Mouse (Mus musculus): ENCODE data around the gene Hoxa11. TPM values are rescaled to one million over a fixed set of nuclear protein-coding genes. Genes with fewer than 3 reads are reported as not detected.

Hoxa11 gene
- polyA plus RNA-seq, 1 experiment = not detected

DNA sequence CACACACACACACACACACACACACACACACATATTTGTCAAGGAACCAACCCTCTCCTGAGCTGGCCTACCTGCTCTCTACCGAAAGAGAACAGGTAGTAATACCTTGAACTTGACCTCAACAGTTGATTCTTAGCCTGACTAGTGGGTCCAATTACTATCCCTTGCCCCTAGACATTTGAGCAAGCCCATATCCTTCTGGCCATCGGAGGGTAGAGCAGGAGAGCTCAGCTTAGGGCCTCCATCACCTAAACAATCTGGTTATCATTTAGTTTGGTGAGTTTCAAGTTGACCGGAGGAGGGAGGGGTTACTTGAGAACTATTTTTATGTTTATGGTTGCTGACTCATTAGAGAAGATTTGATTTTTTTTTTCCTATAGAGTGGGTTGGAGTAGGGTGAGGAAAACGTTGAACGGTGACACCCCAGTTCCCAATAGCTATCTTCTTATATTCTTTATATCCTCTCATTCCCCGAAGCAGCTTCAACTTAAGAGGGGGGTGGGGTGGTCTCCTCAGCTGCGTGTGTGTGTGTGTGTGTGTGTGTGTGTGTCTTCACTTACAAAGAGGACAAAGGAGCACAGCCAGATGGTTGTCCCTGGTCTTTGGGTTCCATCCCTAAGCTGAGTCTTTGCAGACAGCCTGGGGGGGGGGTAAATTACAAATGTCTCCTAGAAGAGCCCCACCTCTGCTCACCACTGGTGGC, 5.7 kb upstream of the Hoxa11 start:
- Histone ChIP-seq H3K9me3 (ENCODE audit: control insufficient read depth, low read length) (no peaks in the 10 kb centered on the region; the same call in 1 of the 2 replicates), H3K4me3 (replicated peaks) (no peak overlapping the region), H3K4me1 (ENCODE audit: control insufficient read depth) (no peaks in the 10 kb centered on the region), H3K27me3 (ENCODE audit: control insufficient read depth) (peaks cover 99% of the 10 kb centered on the region), H3K36me3 (ENCODE audit: control insufficient read depth) (no peaks in the 10 kb centered on the region)
- no peak for TF ChIP-seq GATA1 (IDR thresholded peaks at IDR 0.05; ENCODE audit: low read length)
- TF ChIP-seq TAL1 (IDR thresholded peaks at IDR 0.05; ENCODE audit: low read length) = no peak

DNA sequence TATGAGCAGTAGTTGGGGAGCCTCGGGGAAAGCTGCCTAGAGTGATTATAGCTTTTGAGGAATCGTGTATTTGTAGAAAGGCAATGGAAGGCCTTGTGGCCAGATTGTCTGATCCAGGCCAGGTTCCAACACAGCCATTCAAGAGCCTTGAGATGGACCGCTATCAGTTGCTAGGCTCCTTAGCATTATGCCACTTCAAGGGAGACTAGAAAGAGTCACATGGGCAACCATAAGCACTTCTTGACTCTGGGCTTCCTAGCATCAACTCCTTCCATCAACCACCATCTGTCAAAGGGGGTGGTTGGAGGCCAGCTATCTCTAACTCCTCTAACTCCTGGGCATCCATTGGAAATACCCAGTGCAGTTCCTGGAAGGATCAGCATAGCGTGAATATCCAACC, 4.2 kb upstream of the Hoxa11 start:
- H3K27me3 ChIP-seq (ENCODE audit: control insufficient read depth) = peaks cover 100% of the 10 kb centered on the region
- no peak overlapping the region for H3K4me3 ChIP-seq (replicated peaks)
- H3K4me1 ChIP-seq (ENCODE audit: control insufficient read depth) = no peaks in the 10 kb centered on the region
- H3K9me3 ChIP-seq (ENCODE audit: control insufficient read depth, low read length) = no peaks in the 10 kb centered on the region; the same call in 1 of the 2 replicates
- no peaks in the 10 kb centered on the region for H3K36me3 ChIP-seq (ENCODE audit: control insufficient read depth)
- TF ChIP-seq GATA1 (IDR thresholded peaks at IDR 0.05; ENCODE audit: low read length) = no peak
- TF ChIP-seq TAL1 (IDR thresholded peaks at IDR 0.05; ENCODE audit: low read length) = no peak

DNA sequence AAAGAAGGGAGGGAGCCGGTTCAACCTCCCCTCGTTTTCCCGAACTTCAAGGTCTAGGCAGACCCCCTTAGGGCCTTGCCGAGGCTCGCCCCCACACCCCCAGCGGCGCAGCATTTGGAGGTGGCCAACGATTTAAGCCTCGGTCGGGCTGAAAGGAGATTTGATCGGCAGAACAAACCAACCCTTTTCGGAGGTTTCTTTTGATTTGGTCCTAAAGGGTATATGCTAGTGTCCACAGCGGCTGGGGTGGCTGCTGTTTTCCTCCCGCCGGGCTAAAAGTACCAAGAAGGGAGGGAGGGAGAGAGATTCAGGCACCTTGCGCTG, 3.8 kb upstream of the Hoxa11 start:
- Histone ChIP-seq H3K36me3 (ENCODE audit: control insufficient read depth) (no peaks in the 10 kb centered on the region), H3K27me3 (ENCODE audit: control insufficient read depth) (peaks cover 100% of the 10 kb centered on the region), H3K4me3 (replicated peaks) (no peak overlapping the region), H3K4me1 (ENCODE audit: control insufficient read depth) (no peaks in the 10 kb centered on the region), H3K9me3 (ENCODE audit: control insufficient read depth, low read length) (no peaks in the 10 kb centered on the region; the same call in 1 of the 2 replicates)
- TF ChIP-seq TAL1 (IDR thresholded peaks at IDR 0.05; ENCODE audit: low read length) (no peak), GATA1 (IDR thresholded peaks at IDR 0.05; ENCODE audit: low read length) (no peak)

DNA sequence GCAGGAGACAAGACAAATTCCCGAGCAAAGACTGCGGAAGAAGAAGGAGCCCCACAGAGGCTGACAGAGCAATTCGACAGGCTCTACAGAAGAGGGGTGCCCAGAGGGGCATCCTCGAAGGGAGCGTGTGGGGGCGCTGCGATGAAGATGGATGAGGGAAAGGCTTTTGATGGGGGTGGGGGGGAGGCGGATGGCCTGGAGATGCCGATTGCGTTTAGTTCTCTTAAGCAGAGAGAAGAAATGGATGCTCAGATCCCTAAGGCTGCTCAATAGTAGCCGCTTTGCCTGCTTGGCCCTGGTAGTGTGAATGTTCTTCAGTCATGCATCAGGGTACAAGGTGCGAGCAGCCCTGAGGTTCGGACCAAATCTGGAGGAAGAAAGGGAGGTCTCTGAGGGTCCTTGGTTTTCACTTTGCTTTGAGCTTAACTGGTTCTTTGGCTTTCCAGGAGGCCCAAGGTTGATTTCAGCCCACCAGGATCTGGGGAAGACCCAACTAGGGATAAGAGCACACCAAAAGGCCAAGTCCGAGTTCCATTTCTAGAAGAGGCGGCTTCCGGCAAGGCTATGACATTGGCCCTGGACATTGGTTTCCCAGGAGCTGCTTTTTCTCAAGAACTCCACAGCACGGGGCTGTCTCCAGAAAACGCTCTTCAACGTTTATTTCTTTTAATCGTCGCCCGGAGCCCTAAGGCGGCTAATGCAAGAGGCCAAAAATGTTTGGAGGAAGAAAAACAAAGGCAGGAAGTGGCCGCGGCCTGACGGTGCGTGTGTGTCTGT, 3.2 kb upstream of the Hoxa11 start:
- peaks cover 100% of the 10 kb centered on the region for H3K27me3 ChIP-seq (ENCODE audit: control insufficient read depth)
- TF ChIP-seq TAL1 (IDR thresholded peaks at IDR 0.05; ENCODE audit: low read length) = no peak
- TF ChIP-seq GATA1 (IDR thresholded peaks at IDR 0.05; ENCODE audit: low read length) = no peak
- no peaks in the 10 kb centered on the region for H3K4me1 ChIP-seq (ENCODE audit: control insufficient read depth)
- no peaks in the 10 kb centered on the region; the same call in 1 of the 2 replicates for H3K9me3 ChIP-seq (ENCODE audit: control insufficient read depth, low read length)
- no peak overlapping the region for H3K4me3 ChIP-seq (replicated peaks)
- H3K36me3 ChIP-seq (ENCODE audit: control insufficient read depth) = no peaks in the 10 kb centered on the region

DNA sequence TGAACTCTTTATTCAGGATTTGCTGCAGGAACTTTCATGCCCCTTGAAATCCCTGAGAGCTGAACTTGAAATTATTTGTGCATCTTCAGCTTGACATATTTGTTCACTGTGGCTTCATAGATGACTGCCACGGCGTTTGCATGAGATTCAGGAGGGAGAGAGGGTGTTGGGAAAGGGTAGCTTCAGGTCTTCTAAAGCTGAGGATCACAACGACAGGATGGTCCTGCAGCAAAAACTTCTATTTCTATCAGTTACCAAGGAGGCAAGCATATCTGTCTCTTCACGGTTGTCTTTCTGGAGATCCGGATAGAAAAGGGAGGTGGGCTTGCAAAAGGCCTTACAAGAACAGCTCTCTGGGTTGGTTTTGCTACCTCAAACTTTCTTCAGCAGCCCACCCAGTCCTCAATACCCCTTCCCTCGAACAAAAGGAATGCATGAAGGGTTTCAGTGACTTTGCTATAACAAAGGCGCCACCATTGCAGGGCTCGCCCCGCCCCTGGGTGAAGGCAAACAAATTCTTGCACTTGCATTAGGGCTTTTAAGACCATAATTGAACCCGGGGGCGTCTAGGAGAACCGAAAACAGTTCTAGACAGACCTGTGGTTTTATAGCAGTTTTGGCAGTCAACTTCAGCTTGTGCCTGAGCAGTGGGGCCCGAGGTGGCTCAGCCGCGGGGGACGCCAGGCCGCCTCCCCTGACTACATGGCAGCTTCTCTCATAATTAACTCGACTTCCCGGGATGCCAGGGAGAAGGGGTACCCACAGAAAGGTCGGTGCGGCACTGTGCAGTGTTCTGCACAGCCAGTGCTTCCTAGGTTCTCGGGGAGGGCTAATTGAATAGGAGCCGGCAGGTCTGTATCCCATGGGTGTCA, 2.4 kb upstream of the Hoxa11 start:
- no peak overlapping the region for H3K4me3 ChIP-seq (replicated peaks)
- H3K4me1 ChIP-seq (ENCODE audit: control insufficient read depth) = no peaks in the 10 kb centered on the region
- peaks cover 100% of the 10 kb centered on the region for H3K27me3 ChIP-seq (ENCODE audit: control insufficient read depth)
- no peaks in the 10 kb centered on the region for H3K9me3 ChIP-seq (ENCODE audit: control insufficient read depth, low read length)
- no peak for TF ChIP-seq GATA1 (IDR thresholded peaks at IDR 0.05; ENCODE audit: low read length)
- TF ChIP-seq TAL1 (IDR thresholded peaks at IDR 0.05; ENCODE audit: low read length) = no peak
- no peaks in the 10 kb centered on the region for H3K36me3 ChIP-seq (ENCODE audit: control insufficient read depth)

DNA sequence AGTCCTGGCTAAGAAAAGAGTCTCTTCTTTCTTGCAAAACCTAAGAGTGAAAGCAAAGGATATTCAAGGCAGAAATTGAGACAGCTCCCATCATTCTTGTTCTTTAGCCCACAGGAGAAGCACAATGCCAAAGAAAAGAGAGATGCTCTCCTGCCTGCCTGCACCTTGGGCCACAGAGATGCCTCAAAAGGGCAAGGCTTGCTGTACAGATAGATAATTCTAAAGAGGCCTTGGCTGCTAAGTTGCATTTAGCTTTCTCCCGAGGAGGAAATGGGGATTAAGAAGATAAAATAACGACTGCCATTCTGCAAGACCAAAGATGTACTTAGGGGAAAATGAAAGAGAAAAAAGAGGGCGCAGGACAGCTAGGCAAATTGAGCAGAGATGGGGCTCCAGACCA, 1.3 kb upstream of the Hoxa11 start:
- TF ChIP-seq TAL1 (IDR thresholded peaks at IDR 0.05; ENCODE audit: low read length) (no peak), GATA1 (IDR thresholded peaks at IDR 0.05; ENCODE audit: low read length) (no peak)
- no peak overlapping the region for H3K4me3 ChIP-seq (replicated peaks)
- H3K4me1 ChIP-seq (ENCODE audit: control insufficient read depth) = no peaks in the 10 kb centered on the region
- peaks cover 100% of the 10 kb centered on the region for H3K27me3 ChIP-seq (ENCODE audit: control insufficient read depth)
- H3K36me3 ChIP-seq (ENCODE audit: control insufficient read depth) = no peaks in the 10 kb centered on the region
- H3K9me3 ChIP-seq (ENCODE audit: control insufficient read depth, low read length) = no peaks in the 10 kb centered on the region

DNA sequence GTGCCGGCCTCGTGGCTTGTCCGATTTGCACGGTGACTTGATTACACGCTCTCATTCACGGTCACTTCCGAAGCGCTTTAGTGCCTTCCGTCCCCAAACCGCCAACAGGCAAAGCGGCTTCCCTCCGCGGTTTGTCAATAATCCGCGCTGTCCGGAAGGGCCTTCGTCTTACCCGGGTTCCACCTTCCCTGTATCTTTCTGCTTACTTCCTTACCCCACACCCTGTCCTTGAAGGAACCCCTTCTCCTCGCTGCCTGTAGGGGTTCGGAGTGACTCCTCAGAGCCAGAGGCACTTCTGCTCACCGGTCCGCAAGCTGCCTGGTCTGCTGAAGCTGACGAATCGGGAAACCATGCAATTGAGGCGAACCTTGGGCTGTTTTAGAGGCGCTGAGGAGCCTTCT, 793 bp upstream of the Hoxa11 start:
- TF ChIP-seq GATA1 (IDR thresholded peaks at IDR 0.05; ENCODE audit: low read length) = no peak
- TF ChIP-seq TAL1 (IDR thresholded peaks at IDR 0.05; ENCODE audit: low read length) = no peak
- Histone ChIP-seq H3K4me1 (ENCODE audit: control insufficient read depth) (no peaks in the 10 kb centered on the region), H3K27me3 (ENCODE audit: control insufficient read depth) (peaks cover 100% of the 10 kb centered on the region), H3K36me3 (ENCODE audit: control insufficient read depth) (no peaks in the 10 kb centered on the region), H3K4me3 (replicated peaks) (no peak overlapping the region), H3K9me3 (ENCODE audit: control insufficient read depth, low read length) (no peaks in the 10 kb centered on the region)

GRCm38 (mm10) chr6:52245040-52245756, 412 bp downstream of the Hoxa11 start:
- Histone ChIP-seq H3K27me3 (ENCODE audit: control insufficient read depth) (peaks cover 100% of the 10 kb centered on the region), H3K9me3 (ENCODE audit: control insufficient read depth, low read length) (no peaks in the 10 kb centered on the region), H3K36me3 (ENCODE audit: control insufficient read depth) (no peaks in the 10 kb centered on the region), H3K4me1 (ENCODE audit: control insufficient read depth) (no peaks in the 10 kb centered on the region), H3K4me3 (replicated peaks) (no peak overlapping the region)
- TF ChIP-seq TAL1 (IDR thresholded peaks at IDR 0.05; ENCODE audit: low read length) = no peak
- no peak for TF ChIP-seq GATA1 (IDR thresholded peaks at IDR 0.05; ENCODE audit: low read length)
